ENCODE assay signal across 11 mouse cellular contexts in the genomic region with DNA sequence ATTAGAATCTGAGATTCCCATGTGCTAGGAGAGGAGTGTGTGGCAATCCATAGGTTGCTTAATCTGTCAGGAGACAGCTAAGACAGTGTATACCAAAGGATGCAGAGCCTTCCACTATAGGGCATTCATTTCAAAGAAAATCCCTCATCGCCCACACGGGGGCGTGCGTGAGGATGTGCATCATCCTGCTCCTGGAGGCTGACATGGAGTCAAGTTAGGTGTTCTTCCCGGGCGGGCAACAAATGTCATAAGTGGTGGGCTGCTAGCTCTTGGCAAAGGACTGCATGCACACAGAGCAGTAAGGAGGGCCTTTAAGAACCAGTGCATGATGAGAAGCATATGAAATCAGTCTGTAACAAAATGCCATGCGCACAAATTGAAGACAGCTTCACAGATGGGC.
DNase-seq lines count a peak whose midpoint lies in the region; TF ChIP-seq lines count a peak whose summit lies in the region.
"Had no signal": no experiment of that assay in that cellular context is flagged by ENCODE, and none has a peak within 500 bp of the region (broad histone marks: within the 10 kb centered on the region; RNA-seq: fewer than 3 reads in every experiment).

No protein-coding gene starts in this region.

- no peak overlapping the region for H3K27ac ChIP-seq in layer of hippocampus, adult 2 months
- H3K27ac ChIP-seq: heart, embryonic 15.5 days; midbrain, embryonic 13.5 days had no signal

- TF ChIP-seq CTCF in layer of hippocampus, adult 2 months (conservative IDR thresholded peaks at IDR 0.05), result peak; percentile 47

- peak; percentile 24 for DNase-seq in adrenal gland, postnatal 14 days
- DNase-seq in adrenal gland, postnatal 4 days (ENCODE audit: low spot score in 2 of 2), result no peak
- no peak for DNase-seq in layer of hippocampus, adult 2 months (ENCODE audit: low spot score in 2 of 2)
- no peak for DNase-seq in layer of hippocampus, postnatal 25 days (ENCODE audit: extremely low spot score in 1 of 2, low spot score in 1 of 2)
- peak; percentile 26 for DNase-seq in 416B (ENCODE audit: low read depth)
- DNase-seq in c-Kit-positive CD71-positive TER-119-negative erythroid progenitor cells, embryonic 14.5 days (ENCODE audit: low read depth), result peak; percentile 9
- no peak for DNase-seq in c-Kit-positive CD71-positive TER-119-positive erythroid progenitor cells, embryonic 14.5 days (ENCODE audit: low spot score)
- DNase-seq in ovary, postnatal 10 days (ENCODE audit: low spot score), result no peak
- DNase-seq: kidney, postnatal 25 days had no signal

- H3K4me3 ChIP-seq in layer of hippocampus, adult 2 months, result no peak overlapping the region
- H3K4me3 ChIP-seq: heart, embryonic 15.5 days; midbrain, embryonic 13.5 days had no signal

Comparison
In these comparisons a context has a peak if more than half of its experiments do, and no peak if none do; other contexts are left out.
1. DNase-seq: peak in adrenal gland, postnatal 14 days (single experiment), 416B (single experiment) and c-Kit-positive CD71-positive TER-119-negative erythroid progenitor cells, embryonic 14.5 days (single experiment); none in adrenal gland, postnatal 4 days (0 of 2), layer of hippocampus, adult 2 months (0 of 2), layer of hippocampus, postnatal 25 days (0 of 2), c-Kit-positive CD71-positive TER-119-positive erythroid progenitor cells, embryonic 14.5 days (single experiment) and ovary, postnatal 10 days (single experiment).